Mouse (Mus musculus): ENCODE data around the gene Cypt15. TPM values are rescaled to one million over a fixed set of nuclear protein-coding genes. Genes with fewer than 3 reads are reported as not detected.
"Not testable (repeated sequence)": the region's sequence is repeated elsewhere in the genome, so short reads cannot be mapped to it uniquely, and the experiment has no call there.

Cypt15 gene
- not detected in 2 replicates for polyA plus RNA-seq (2015; fragmentation: Nextera tagmentation; extraction: Ambion mirVana)

- not testable (repeated sequence) for H3K4me2 ChIP-seq; H3K9me3 ChIP-seq; H3K4me3 ChIP-seq (replicated peaks); H3K36me3 ChIP-seq; H3K27ac ChIP-seq; ATAC-seq (ENCODE audit: insufficient read depth, low FRiP score, low read depth); H3K9ac ChIP-seq; H3K27me3 ChIP-seq (replicated peaks); H3K4me1 ChIP-seq
- WGBS = 61% methylated on average over 1 of the region's 1 CpGs
Observed at GRCm38 (mm10) chrX:39345967-39346366, at the start of gene Cypt15. Gene Cypt15, plus strand, starts transcription at chrX:39346267.

- H3K9me3 ChIP-seq = no peaks in the 10 kb centered on the region
- no peak overlapping the region for H3K4me2 ChIP-seq
- no peaks in the 10 kb centered on the region for H3K27me3 ChIP-seq (replicated peaks)
- no peak overlapping the region for H3K27ac ChIP-seq
- ATAC-seq (ENCODE audit: insufficient read depth, low FRiP score, low read depth) = no peak
- 58% methylated on average over 2 of the region's 2 CpGs for WGBS
- no peak overlapping the region for H3K4me3 ChIP-seq (replicated peaks)
- H3K4me1 ChIP-seq = no peaks in the 10 kb centered on the region
- no peak overlapping the region for H3K9ac ChIP-seq
- H3K36me3 ChIP-seq = no peaks in the 10 kb centered on the region
Observed at GRCm38 (mm10) chrX:39370932-39371331, 24.9 kb downstream of the Cypt15 start.

GRCm38 (mm10) chrX:39378830-39379229 is 32.8 kb downstream of the Cypt15 start:
- ATAC-seq (ENCODE audit: insufficient read depth, low FRiP score, low read depth) = no peak
- H3K27me3 ChIP-seq (replicated peaks) = no peaks in the 10 kb centered on the region
- no peak overlapping the region for H3K9ac ChIP-seq
- no peak overlapping the region for H3K4me2 ChIP-seq
- H3K4me3 ChIP-seq (replicated peaks) = no peak overlapping the region
- no peaks in the 10 kb centered on the region for H3K36me3 ChIP-seq
- WGBS = 65% methylated on average over 2 of the region's 2 CpGs
- no peak overlapping the region for H3K27ac ChIP-seq
- no peaks in the 10 kb centered on the region for H3K4me1 ChIP-seq
- H3K9me3 ChIP-seq = no peaks in the 10 kb centered on the region

- ATAC-seq (ENCODE audit: insufficient read depth, low FRiP score, low read depth) = no peak
- Histone ChIP-seq H3K4me1 (no peaks in the 10 kb centered on the region), H3K9ac (no peak overlapping the region), H3K27ac (no peak overlapping the region), H3K4me2 (no peak overlapping the region), H3K36me3 (no peaks in the 10 kb centered on the region), H3K4me3 (replicated peaks) (no peak overlapping the region), H3K27me3 (replicated peaks) (no peaks in the 10 kb centered on the region), H3K9me3 (no peaks in the 10 kb centered on the region)
- WGBS = 61% methylated on average over 2 of the region's 2 CpGs
Observed at GRCm38 (mm10) chrX:39383806-39384205, 37.7 kb downstream of the Cypt15 start.

All from stomach, embryonic 15.5 days (tissue).